Mouse (Mus musculus): ENCODE measurements around the gene Trim29.

GRCm38 (mm10) chr9:43293058-43293457 lies 17.6 kb upstream of the Trim29 start:
- TF ChIP-seq POLR2A (IDR thresholded peaks at IDR 0.05; ENCODE audit: insufficient read depth, low read length), result no peak
- no peak for TF ChIP-seq CTCF (IDR thresholded peaks at IDR 0.05; ENCODE audit: low read depth, low read length)

Data from ES-Bruce4 (cell line).